Mouse (Mus musculus): ENCODE data around the gene Ube2c. TPM values are rescaled to one million over a fixed set of nuclear protein-coding genes. Genes with fewer than 3 reads are reported as not detected.
A peak's percentile ranks its signal among the peaks of the same experiment; 100 is the strongest.

The Ube2c gene
- polyA plus RNA-seq, 1 experiment: 279 TPM

GRCm38 (mm10) chr2:164804533-164805331 is 35.0 kb downstream of the Ube2c start, which contains the start of the genes Acot8 and Zswim3:
Gene Acot8 (minus strand): TSS chr2:164804882.
Gene Zswim3 (plus strand): TSS chr2:164805098.
- Histone ChIP-seq H3ac (ENCODE audit: control insufficient read depth, insufficient read length, low read depth) (peak within 1 kb of the TSS; percentile 81), H3K79me2 (ENCODE audit: control insufficient read depth, insufficient read depth) (peaks cover 48% of the 10 kb centered on the region), H3K79me3 (ENCODE audit: low read depth) (peaks cover 22% of the 10 kb centered on the region), H3K36me3 (ENCODE audit: control insufficient read depth, insufficient read depth) (peaks cover 19% of the 10 kb centered on the region), H3K4me3 (ENCODE audit: insufficient read depth, poor library complexity, severe bottlenecking) (peak within 1 kb of the TSS; percentile 94), H3K27me3 (ENCODE audit: control insufficient read depth, insufficient read depth, insufficient read length) (no peaks in the 10 kb centered on the region)
- TF ChIP-seq CEBPB (IDR thresholded peaks at IDR 0.05; ENCODE audit: low read depth) (no peak), CTCF (IDR thresholded peaks at IDR 0.05; ENCODE audit: control insufficient read depth, insufficient read depth, insufficient read length) (no peak), FOSL1 (IDR thresholded peaks at IDR 0.05; ENCODE audit: insufficient read depth, low read length, poor library complexity, severe bottlenecking) (no peak), MAX (IDR thresholded peaks at IDR 0.05) (no peak), MYOD1 (IDR thresholded peaks at IDR 0.05; ENCODE audit: control insufficient read depth, insufficient read length, low read depth) (no peak), USF1 (IDR thresholded peaks at IDR 0.05; ENCODE audit: low read depth) (no peak), MYOG (IDR thresholded peaks at IDR 0.05; ENCODE audit: control insufficient read depth, extremely low read depth, insufficient read length) (no peak)

GRCm38 (mm10) chr2:164805332-164805718 is 35.6 kb downstream of the Ube2c start:
- peak overlapping the region; percentile 94 for H3K4me3 ChIP-seq (ENCODE audit: insufficient read depth, poor library complexity, severe bottlenecking)
- H3ac ChIP-seq (ENCODE audit: control insufficient read depth, insufficient read length, low read depth): peak overlapping the region; percentile 81
- no peaks in the 10 kb centered on the region for H3K27me3 ChIP-seq (ENCODE audit: control insufficient read depth, insufficient read depth, insufficient read length)
- peaks cover 22% of the 10 kb centered on the region for H3K79me3 ChIP-seq (ENCODE audit: low read depth)
- peaks cover 13% of the 10 kb centered on the region for H3K36me3 ChIP-seq (ENCODE audit: control insufficient read depth, insufficient read depth)
- peaks cover 48% of the 10 kb centered on the region for H3K79me2 ChIP-seq (ENCODE audit: control insufficient read depth, insufficient read depth)
- TF ChIP-seq CTCF (IDR thresholded peaks at IDR 0.05; ENCODE audit: control insufficient read depth, insufficient read depth, insufficient read length) (no peak), MAX (IDR thresholded peaks at IDR 0.05) (peak; percentile 52)

GRCm38 (mm10) chr2:164806614-164807013 is 36.9 kb downstream of the Ube2c start:
- H3K79me3 ChIP-seq (ENCODE audit: low read depth): peaks cover 22% of the 10 kb centered on the region
- no peak overlapping the region for H3ac ChIP-seq (ENCODE audit: control insufficient read depth, insufficient read length, low read depth)
- H3K4me3 ChIP-seq (ENCODE audit: insufficient read depth, poor library complexity, severe bottlenecking): no peak overlapping the region
- peaks cover 43% of the 10 kb centered on the region for H3K79me2 ChIP-seq (ENCODE audit: control insufficient read depth, insufficient read depth)
- TF ChIP-seq MYOD1 (IDR thresholded peaks at IDR 0.05; ENCODE audit: control insufficient read depth, insufficient read length, low read depth) (no peak), CEBPB (IDR thresholded peaks at IDR 0.05; ENCODE audit: low read depth) (no peak), FOSL1 (IDR thresholded peaks at IDR 0.05; ENCODE audit: insufficient read depth, low read length, poor library complexity, severe bottlenecking) (no peak)
- H3K36me3 ChIP-seq (ENCODE audit: control insufficient read depth, insufficient read depth): peaks cover 1% of the 10 kb centered on the region
- no peaks in the 10 kb centered on the region for H3K27me3 ChIP-seq (ENCODE audit: control insufficient read depth, insufficient read depth, insufficient read length)

- TF ChIP-seq FOSL1 (IDR thresholded peaks at IDR 0.05; ENCODE audit: insufficient read depth, low read length, poor library complexity, severe bottlenecking) (no peak), MYOG (IDR thresholded peaks at IDR 0.05; ENCODE audit: control insufficient read depth, extremely low read depth, insufficient read length) (no peak), MAX (IDR thresholded peaks at IDR 0.05) (no peak), CEBPB (IDR thresholded peaks at IDR 0.05; ENCODE audit: low read depth) (no peak), USF1 (IDR thresholded peaks at IDR 0.05; ENCODE audit: low read depth) (no peak), CTCF (IDR thresholded peaks at IDR 0.05; ENCODE audit: control insufficient read depth, insufficient read depth, insufficient read length) (no peak), MYOD1 (IDR thresholded peaks at IDR 0.05; ENCODE audit: control insufficient read depth, insufficient read length, low read depth) (no peak)
- H3K36me3 ChIP-seq (ENCODE audit: control insufficient read depth, insufficient read depth): no peaks in the 10 kb centered on the region
- no peak overlapping the region for H3ac ChIP-seq (ENCODE audit: control insufficient read depth, insufficient read length, low read depth)
- no peaks in the 10 kb centered on the region for H3K27me3 ChIP-seq (ENCODE audit: control insufficient read depth, insufficient read depth, insufficient read length)
- H3K79me2 ChIP-seq (ENCODE audit: control insufficient read depth, insufficient read depth): no peaks in the 10 kb centered on the region
- no peak overlapping the region for H3K4me3 ChIP-seq (ENCODE audit: insufficient read depth, poor library complexity, severe bottlenecking)
- H3K79me3 ChIP-seq (ENCODE audit: low read depth): no peaks in the 10 kb centered on the region
These were observed 43.9 kb downstream of the Ube2c start for GRCm38 (mm10) chr2:164813557-164813956.

GRCm38 (mm10) chr2:164815348-164815747 is 45.6 kb downstream of the Ube2c start:
- peaks cover 5% of the 10 kb centered on the region for H3K36me3 ChIP-seq (ENCODE audit: control insufficient read depth, insufficient read depth)
- no peak for TF ChIP-seq MYOD1 (IDR thresholded peaks at IDR 0.05; ENCODE audit: control insufficient read depth, insufficient read length, low read depth)
- no peak for TF ChIP-seq FOSL1 (IDR thresholded peaks at IDR 0.05; ENCODE audit: insufficient read depth, low read length, poor library complexity, severe bottlenecking)
- no peak for TF ChIP-seq MAX (IDR thresholded peaks at IDR 0.05)
- TF ChIP-seq USF1 (IDR thresholded peaks at IDR 0.05; ENCODE audit: low read depth): no peak
- no peak for TF ChIP-seq CEBPB (IDR thresholded peaks at IDR 0.05; ENCODE audit: low read depth)
- no peak for TF ChIP-seq MYOG (IDR thresholded peaks at IDR 0.05; ENCODE audit: control insufficient read depth, extremely low read depth, insufficient read length)
- TF ChIP-seq CTCF (IDR thresholded peaks at IDR 0.05; ENCODE audit: control insufficient read depth, insufficient read depth, insufficient read length): no peak
- no peaks in the 10 kb centered on the region for H3K79me3 ChIP-seq (ENCODE audit: low read depth)
- no peak overlapping the region for H3ac ChIP-seq (ENCODE audit: control insufficient read depth, insufficient read length, low read depth)
- no peaks in the 10 kb centered on the region for H3K79me2 ChIP-seq (ENCODE audit: control insufficient read depth, insufficient read depth)
- no peaks in the 10 kb centered on the region for H3K27me3 ChIP-seq (ENCODE audit: control insufficient read depth, insufficient read depth, insufficient read length)
- H3K4me3 ChIP-seq (ENCODE audit: insufficient read depth, poor library complexity, severe bottlenecking): no peak overlapping the region

- Histone ChIP-seq H3K36me3 (ENCODE audit: control insufficient read depth, insufficient read depth) (peaks cover 8% of the 10 kb centered on the region), H3K79me3 (ENCODE audit: low read depth) (no peaks in the 10 kb centered on the region), H3K79me2 (ENCODE audit: control insufficient read depth, insufficient read depth) (no peaks in the 10 kb centered on the region), H3K4me3 (ENCODE audit: insufficient read depth, poor library complexity, severe bottlenecking) (no peak overlapping the region), H3ac (ENCODE audit: control insufficient read depth, insufficient read length, low read depth) (no peak overlapping the region), H3K27me3 (ENCODE audit: control insufficient read depth, insufficient read depth, insufficient read length) (no peaks in the 10 kb centered on the region)
- TF ChIP-seq FOSL1 (IDR thresholded peaks at IDR 0.05; ENCODE audit: insufficient read depth, low read length, poor library complexity, severe bottlenecking) (no peak), MYOD1 (IDR thresholded peaks at IDR 0.05; ENCODE audit: control insufficient read depth, insufficient read length, low read depth) (no peak), USF1 (IDR thresholded peaks at IDR 0.05; ENCODE audit: low read depth) (no peak), CEBPB (IDR thresholded peaks at IDR 0.05; ENCODE audit: low read depth) (no peak), MAX (IDR thresholded peaks at IDR 0.05) (no peak), MYOG (IDR thresholded peaks at IDR 0.05; ENCODE audit: control insufficient read depth, extremely low read depth, insufficient read length) (no peak), CTCF (IDR thresholded peaks at IDR 0.05; ENCODE audit: control insufficient read depth, insufficient read depth, insufficient read length) (no peak)
These were observed 46.1 kb downstream of the Ube2c start for GRCm38 (mm10) chr2:164815821-164816220.

All from C2C12 (cell line).